Mouse (Mus musculus): Measurements from ENCODE around the gene Chst8. TPM values are rescaled to one million over a fixed set of nuclear protein-coding genes. Genes with fewer than 3 reads are reported as not detected.

Gene Chst8
- polyA plus RNA-seq, 1 experiment from 2014 or later, result 1.3 TPM

DNA sequence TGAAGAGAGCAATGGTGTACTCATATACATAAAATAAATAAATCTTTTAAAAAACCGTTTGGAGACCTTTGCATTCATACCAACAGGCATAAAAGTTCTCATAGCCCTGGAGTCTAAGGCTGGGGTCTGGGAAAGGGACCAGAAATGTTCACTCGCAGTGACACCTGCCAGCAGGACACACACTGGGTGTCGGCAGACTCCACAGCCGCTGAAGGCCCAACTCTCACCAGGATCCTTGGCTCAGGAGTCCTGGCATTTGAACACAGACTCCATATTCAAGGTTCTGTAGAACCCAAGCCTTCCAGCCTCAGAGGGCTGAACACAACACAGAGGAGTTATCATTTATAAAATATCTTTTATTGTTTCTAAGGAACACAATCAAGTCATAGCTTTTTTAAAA, 175.8 kb downstream of the Chst8 start:
- Histone ChIP-seq H3K9ac (ENCODE audit: low read length) (no peak overlapping the region), H3K36me3 (ENCODE audit: control insufficient read depth, insufficient read depth, low read length) (peaks cover 6% of the 10 kb centered on the region; the same call in 1 of the 2 replicates), H3K27ac (replicated peaks) (no peak overlapping the region), H3K4me3 (ENCODE audit: low read depth, low read length) (no peak overlapping the region), H3K4me1 (replicated peaks; ENCODE audit: control insufficient read depth, insufficient read depth) (no peaks in the 10 kb centered on the region), H3K4me2 (replicated peaks; ENCODE audit: low read depth) (no peak overlapping the region), H3K27me3 (ENCODE audit: control insufficient read depth, insufficient read depth, low read length) (no peaks in the 10 kb centered on the region), H3K9me3 (ENCODE audit: control insufficient read depth, low read length) (no peaks in the 10 kb centered on the region)
- no peak for ATAC-seq (ENCODE audit: low FRiP score, low TSS enrichment)
- TF ChIP-seq CTCF (IDR thresholded peaks at IDR 0.05; ENCODE audit: low read depth), result no peak
- TF ChIP-seq EP300 (optimal IDR thresholded peaks at IDR 0.05), result no peak
- no peak for DNase-seq (ENCODE audit: low spot score)
- WGBS, result 66% methylated on average over 4 of the region's 4 CpGs

DNA sequence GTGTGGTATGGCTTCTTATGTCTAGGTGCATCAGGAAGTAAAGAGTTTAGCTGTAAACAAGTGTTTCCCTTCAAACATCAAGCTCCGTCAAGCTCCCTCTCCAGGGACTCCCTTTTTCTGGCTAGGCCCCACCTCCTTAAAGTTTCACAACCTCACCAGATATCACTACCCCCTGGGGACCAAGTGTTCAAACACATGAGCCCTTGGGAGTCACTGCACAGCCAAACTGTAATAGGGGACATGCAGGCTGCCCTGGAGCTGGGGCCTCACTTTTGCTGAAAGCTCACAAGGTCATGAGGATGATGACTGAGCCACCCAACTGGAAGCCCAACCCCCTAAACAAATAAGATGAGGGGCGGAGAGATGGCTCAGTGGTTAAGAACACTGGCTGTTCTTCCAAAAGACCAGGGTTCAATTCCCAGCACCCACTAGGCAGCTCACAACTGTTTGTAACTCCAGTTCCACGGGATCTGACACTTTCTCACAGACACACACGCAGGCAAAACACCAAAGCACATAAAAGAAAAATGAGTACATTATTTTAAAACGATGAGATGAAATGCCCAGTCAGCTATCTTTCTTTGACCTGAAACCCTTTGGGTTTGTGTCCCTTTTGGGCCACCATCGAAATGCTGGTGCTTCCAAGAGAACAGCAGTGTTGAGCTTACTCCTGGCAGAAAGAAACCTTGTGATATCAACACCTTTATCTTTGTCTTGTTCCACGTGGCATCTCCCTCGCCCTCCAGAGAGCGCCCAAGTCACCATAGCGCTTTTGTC, 179.4 kb downstream of the Chst8 start:
- H3K4me3 ChIP-seq (ENCODE audit: low read depth, low read length), result no peak overlapping the region
- no peaks in the 10 kb centered on the region for H3K36me3 ChIP-seq (ENCODE audit: control insufficient read depth, insufficient read depth, low read length)
- ATAC-seq (ENCODE audit: low FRiP score, low TSS enrichment) (no peak), DNase-seq (ENCODE audit: low spot score) (no peak)
- TF ChIP-seq CTCF (IDR thresholded peaks at IDR 0.05; ENCODE audit: low read depth) (no peak), EP300 (optimal IDR thresholded peaks at IDR 0.05) (no peak)
- no peaks in the 10 kb centered on the region for H3K9me3 ChIP-seq (ENCODE audit: control insufficient read depth, low read length)
- H3K27me3 ChIP-seq (ENCODE audit: control insufficient read depth, insufficient read depth, low read length), result no peaks in the 10 kb centered on the region
- H3K9ac ChIP-seq (ENCODE audit: low read length), result no peak overlapping the region
- 80% methylated on average over 10 of the region's 10 CpGs for WGBS
- no peak overlapping the region for H3K4me2 ChIP-seq (replicated peaks; ENCODE audit: low read depth)
- no peak overlapping the region for H3K27ac ChIP-seq (replicated peaks)
- peaks cover 8% of the 10 kb centered on the region; the same call in 1 of the 2 replicates for H3K4me1 ChIP-seq (replicated peaks; ENCODE audit: control insufficient read depth, insufficient read depth)

DNA sequence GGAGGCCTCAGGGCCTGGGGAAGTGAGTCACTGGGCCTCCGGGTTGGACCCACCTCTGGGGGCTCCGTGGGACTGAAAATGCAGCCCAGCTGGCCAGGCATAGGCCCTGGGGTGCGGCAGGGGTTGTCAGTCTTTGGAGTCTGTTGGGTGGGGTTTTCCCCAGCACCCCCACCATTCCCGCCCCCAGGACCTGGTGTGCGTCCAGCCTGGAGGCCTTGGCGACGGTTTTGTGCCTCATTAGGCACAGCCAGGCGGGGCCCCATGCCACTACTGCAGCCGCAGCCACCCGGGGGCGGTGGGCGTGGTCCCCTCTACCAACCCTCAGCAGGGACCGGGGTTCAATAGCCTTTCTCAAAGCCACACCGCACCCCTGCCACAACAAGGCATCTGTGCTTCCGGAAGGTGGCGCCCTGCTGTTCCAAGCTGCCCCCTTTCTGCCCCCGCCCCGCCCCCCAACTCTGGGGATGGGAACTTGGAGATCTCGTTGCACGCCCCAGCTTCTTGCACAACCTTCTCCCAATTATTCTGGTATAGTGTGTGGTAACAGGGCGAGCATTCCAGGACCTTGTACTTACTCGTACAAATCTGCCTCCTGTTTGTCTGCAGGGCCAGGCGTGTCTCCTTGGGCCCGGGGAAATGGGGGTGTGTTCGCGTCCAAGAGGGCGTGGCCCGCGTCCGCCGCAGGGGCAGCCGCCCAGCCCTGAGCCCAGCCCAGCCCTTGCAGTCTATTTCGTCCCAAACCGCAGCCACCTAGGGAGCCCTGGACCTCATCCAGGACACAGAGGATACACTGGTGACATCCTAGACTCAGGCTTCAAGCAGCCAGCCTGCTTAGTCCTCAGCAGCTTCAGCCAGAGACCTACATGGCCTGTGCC, 182.1 kb downstream of the Chst8 start:
- Histone ChIP-seq H3K4me2 (replicated peaks; ENCODE audit: low read depth) (peak overlapping the region; percentile 65), H3K27ac (replicated peaks) (peak overlapping the region; percentile 94), H3K27me3 (ENCODE audit: control insufficient read depth, insufficient read depth, low read length) (no peaks in the 10 kb centered on the region), H3K36me3 (ENCODE audit: control insufficient read depth, insufficient read depth, low read length) (no peaks in the 10 kb centered on the region), H3K4me1 (replicated peaks; ENCODE audit: control insufficient read depth, insufficient read depth) (peaks cover 8% of the 10 kb centered on the region; the same call in 1 of the 2 replicates), H3K9me3 (ENCODE audit: control insufficient read depth, low read length) (no peaks in the 10 kb centered on the region), H3K9ac (ENCODE audit: low read length) (peak overlapping the region; percentile 61), H3K4me3 (ENCODE audit: low read depth, low read length) (peak overlapping the region; percentile 39)
- DNase-seq (ENCODE audit: low spot score) (peak; percentile 85), ATAC-seq (ENCODE audit: low FRiP score, low TSS enrichment) (peak; percentile 87)
- under 1% methylated on average over 34 of the region's 34 CpGs for WGBS
- peak; percentile 33 for TF ChIP-seq EP300 (optimal IDR thresholded peaks at IDR 0.05)
- peak; percentile 62 for TF ChIP-seq CTCF (IDR thresholded peaks at IDR 0.05; ENCODE audit: low read depth)

DNA sequence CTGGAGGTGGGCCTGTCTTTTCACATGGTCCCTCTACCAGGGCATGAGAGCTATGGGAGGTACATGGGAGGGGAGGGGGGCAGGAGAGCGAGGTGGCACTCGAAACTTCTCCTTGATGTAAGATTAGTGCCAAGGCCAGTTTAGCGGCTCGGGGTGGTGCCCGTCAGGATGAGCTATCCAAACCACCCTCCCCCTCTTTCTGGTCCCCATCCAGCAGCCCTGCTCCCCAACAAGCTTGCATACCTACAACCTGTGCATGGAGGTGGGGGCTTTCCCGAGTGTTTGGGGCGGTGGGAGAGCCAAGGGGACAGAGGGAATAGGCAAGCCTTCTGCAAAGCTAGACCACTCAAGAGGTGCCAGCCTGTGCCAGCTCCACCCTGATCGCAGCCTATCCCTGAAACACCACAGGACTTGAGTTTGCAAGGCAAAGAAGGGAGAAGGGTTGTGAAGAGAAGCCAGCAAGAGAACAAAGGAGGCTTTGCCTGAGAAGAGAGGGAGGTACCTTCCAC, 182.8 kb downstream of the Chst8 start:
- Histone ChIP-seq H3K27ac (replicated peaks) (peak overlapping the region; percentile 94), H3K9ac (ENCODE audit: low read length) (peak overlapping the region; percentile 61), H3K36me3 (ENCODE audit: control insufficient read depth, insufficient read depth, low read length) (no peaks in the 10 kb centered on the region), H3K4me3 (ENCODE audit: low read depth, low read length) (peak overlapping the region; percentile 39), H3K4me1 (replicated peaks; ENCODE audit: control insufficient read depth, insufficient read depth) (peaks cover 8% of the 10 kb centered on the region; the same call in 1 of the 2 replicates), H3K27me3 (ENCODE audit: control insufficient read depth, insufficient read depth, low read length) (no peaks in the 10 kb centered on the region), H3K9me3 (ENCODE audit: control insufficient read depth, low read length) (no peaks in the 10 kb centered on the region), H3K4me2 (replicated peaks; ENCODE audit: low read depth) (peak overlapping the region; percentile 65)
- peak; percentile 26 for ATAC-seq (ENCODE audit: low FRiP score, low TSS enrichment)
- 35% methylated on average over 8 of the region's 8 CpGs for WGBS
- TF ChIP-seq CTCF (IDR thresholded peaks at IDR 0.05; ENCODE audit: low read depth) (no peak), EP300 (optimal IDR thresholded peaks at IDR 0.05) (no peak)
- no peak for DNase-seq (ENCODE audit: low spot score)

Other genes starting within 250 kb of the Chst8 start
- gene Kctd15, start 156.0 kb downstream of the Chst8 start, polyA plus RNA-seq (2015; fragmentation: Nextera tagmentation; extraction: Ambion mirVana), result 17.5 and 17.9 TPM in 2 replicates
- 48.7 and 48.8 TPM in 2 replicates for gene Pepd, start 99.7 kb upstream of the Chst8 start, polyA plus RNA-seq (2015; fragmentation: Nextera tagmentation; extraction: Ambion mirVana)
- 27.9 and 29.7 TPM in 2 replicates for gene Cebpg, start 243.9 kb upstream of the Chst8 start, polyA plus RNA-seq (2015; fragmentation: Nextera tagmentation; extraction: Ambion mirVana)

Measured in stomach, postnatal 0 days (tissue).